Mouse (Mus musculus): Measurements from ENCODE around the gene Tesk1.

GRCm38 (mm10) chr4:43398829-43399331 is 42.9 kb upstream of the Tesk1 start:
- no peak for TF ChIP-seq CTCF (IDR thresholded peaks at IDR 0.05; ENCODE audit: low read depth)
- TF ChIP-seq EP300 (IDR thresholded peaks at IDR 0.05; ENCODE audit: low read depth) = no peak; the same call in 1 of the 2 replicates
